Mouse (Mus musculus) left cerebral cortex, postnatal 14 days (tissue): Measurements from ENCODE around the gene Kat5. TPM values are rescaled to one million over a fixed set of nuclear protein-coding genes. Genes with fewer than 3 reads are reported as not detected.

Experiments
- DNase-seq, 2 experiments: peaks; one replicate each; pipeline ENCODE4 v3.0.0; 2021 to 2022; ENCODE audit warnings: low spot score in 2 of 2, mixed read lengths in 1 of 2
- intact Hi-C: fragments of 180-260 bp; cut with DNase I; formaldehyde crosslinking; loops from one replicate; pipeline ENCODE4 v1.15.1; 2025
- total RNA-seq, 2 experiments: library from RNA; stranded (reverse); gene quantifications; 2 replicates each; pipeline ENCODE4 v1.2.3; 2021

The Kat5 gene
- total RNA-seq, 2 experiments from 2014 or later: 76.1 to 81.7 TPM

DNA sequence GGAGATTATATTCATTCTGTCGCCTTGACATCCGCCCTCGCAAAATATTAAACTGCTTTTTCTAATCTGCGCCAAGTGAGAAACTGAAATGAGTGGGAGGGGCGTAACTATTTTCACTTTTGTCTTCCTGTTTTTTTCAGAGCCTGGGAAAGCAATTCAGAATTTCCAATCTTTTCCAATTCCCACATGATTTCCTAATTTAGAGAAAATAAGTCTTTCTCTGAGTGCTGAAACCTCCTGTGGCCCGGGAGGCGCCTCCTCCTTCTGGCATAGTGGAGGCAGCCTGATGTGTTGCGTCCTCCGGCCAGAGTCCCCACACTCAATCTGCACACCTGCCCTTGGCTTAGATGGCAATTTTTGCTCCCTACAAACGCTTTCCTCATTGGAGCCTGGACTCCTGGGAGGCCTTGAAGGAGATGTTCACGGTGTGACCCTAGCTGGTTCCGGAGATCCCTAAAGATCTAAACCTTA is 26.6 kb upstream of the Kat5 start:
- intact Hi-C loops: no loop called here
- peak; percentile 22 to 38 for DNase-seq

DNA sequence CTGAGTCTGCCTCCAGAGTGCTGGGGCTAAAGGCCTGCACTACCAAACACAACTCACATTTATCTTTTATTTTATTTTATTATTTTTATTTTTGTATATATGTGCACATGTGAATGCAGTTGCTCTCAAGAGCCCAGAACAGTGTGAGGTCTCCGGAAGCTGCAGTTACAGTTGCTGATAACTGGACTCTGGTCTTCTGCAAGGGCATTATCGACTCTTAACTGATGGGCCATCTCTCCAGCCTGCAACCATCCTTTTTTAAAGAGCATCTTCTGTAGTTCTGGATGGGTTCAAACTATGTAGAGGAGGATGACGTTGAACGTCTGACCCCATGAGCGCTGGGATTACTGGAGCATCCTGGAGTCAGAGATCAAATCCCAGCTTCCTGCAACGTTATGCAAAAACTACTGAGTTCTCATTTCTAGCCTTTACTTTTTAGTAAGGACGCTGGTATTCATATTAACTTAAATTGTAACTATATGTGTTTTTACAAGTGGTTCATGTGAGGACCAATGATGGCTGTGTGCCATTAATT is 26.1 kb upstream of the Kat5 start:
- no peak for DNase-seq
- intact Hi-C loops: no loop called here

DNA sequence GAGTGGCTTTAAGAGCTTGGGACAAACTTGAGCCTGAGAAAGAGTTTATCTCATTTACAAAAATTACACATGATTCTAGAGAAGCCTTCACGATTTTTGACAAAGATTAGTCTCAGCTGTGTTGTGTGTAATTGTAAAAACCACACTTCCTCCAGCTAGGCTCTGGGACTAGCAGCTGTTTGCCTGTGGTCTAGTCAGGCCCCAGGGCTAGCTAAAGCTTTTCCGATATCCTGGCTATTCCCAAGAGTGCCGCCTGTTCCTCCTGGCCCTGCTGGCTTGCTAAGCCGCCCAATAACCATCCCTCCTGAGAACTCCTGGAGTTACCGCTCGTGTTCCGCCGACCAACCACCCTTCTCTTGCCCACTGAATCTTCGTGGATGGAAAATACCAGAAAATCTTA is 22.1 kb upstream of the Kat5 start:
- DNase-seq: no peak
- intact Hi-C loops: no loop called here

DNA sequence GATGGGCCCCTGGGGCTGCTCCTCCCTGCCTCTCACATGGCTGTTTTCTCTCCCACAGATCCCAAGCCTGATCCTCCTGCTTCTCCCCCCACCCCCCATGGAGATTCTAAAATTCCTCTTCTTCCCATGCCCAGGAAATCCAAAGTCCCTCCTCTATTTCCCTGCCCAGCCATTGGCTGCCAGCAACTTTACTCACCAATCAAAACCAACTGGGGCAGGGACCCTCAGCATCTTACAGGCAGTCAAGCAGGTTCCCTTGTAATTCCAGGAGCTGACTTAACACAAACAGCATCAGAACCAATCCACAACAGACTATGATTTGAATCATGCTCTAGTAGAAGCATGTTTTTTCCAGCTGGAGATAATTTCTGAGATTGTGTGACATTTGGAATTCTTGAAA is 19.9 kb upstream of the Kat5 start:
- no peak for DNase-seq
- intact Hi-C loops: no loop called here

DNA sequence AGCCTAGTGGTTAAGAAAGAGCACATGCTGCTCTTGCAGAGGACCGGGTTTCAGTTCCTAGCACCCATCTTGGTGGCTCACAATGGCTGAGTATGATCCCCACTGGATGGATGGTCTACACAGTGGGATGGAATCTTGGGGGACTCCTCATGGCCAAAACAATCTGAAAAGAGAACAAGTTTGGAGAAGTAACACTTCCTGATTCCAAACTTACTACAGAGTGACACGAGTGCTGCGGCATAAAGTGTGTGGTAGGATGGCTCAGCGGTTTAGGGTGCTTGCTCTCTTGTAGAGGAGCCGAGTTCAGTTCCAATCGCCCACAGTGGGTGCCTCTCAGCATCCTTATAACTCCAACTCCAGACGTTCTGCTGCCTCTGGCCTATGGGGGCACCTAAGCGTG is 15.3 kb upstream of the Kat5 start:
- intact Hi-C loops: no loop called here
- no peak for DNase-seq

DNA sequence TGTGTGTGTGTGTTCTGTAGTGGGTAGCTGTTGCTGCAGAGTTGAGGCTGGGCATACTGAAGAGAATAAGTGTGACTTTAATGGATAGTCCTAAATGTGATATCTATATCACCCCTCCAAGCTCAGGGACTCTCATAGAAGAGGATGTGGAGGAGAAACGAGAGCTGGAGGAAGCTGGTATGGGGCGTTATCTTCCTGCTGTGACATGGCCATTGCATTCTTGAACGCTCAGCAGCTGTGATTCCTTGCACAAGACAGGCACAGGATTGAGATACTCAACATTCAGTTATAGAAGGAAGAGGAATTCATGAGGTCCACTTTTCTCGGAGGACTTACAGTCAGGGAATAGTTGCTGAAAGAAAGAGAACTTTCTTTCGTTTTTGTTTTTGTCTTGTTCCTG is 11.8 kb upstream of the Kat5 start:
- intact Hi-C loops: no loop called here
- no peak for DNase-seq

DNA sequence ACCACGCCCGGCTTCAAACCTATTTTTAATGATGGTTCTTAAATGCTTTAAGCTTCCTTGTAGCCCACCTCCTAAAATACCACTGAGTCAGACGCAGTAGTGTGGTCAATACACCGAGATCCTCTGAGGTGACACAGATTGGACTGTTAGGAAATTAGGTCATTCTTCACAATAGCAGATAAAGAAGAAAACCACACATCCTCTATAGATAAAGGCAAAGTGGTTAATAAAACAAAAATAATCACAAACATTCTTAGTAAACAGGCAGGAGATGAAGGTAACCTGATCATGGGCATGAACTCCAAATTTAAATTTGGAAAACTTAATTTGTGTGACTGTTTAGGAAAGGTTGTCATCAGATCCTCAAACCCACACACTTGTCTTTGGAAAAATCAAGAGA is 10.0 kb upstream of the Kat5 start:
- intact Hi-C loops: no loop called here
- no peak for DNase-seq

DNA sequence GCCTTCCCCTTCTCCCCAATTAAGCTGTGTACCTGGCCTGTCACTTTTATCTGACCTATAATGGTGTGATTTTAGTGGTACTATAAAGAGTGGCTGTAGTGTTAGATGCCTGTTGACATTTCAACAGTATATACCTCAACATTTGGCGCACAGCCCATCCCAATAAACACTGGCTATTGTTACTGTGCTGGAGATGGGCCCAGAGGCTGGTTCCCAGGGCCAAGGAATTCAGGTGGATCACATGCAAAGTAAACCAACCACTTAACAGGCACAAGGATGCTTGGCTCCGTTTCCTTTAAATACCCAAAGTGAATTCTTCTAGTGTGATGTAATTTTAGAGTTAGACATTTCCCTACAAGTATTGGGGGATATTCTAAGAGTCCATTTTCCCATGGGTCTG is 4.9 kb upstream of the Kat5 start:
- intact Hi-C loops: no loop called here

DNA sequence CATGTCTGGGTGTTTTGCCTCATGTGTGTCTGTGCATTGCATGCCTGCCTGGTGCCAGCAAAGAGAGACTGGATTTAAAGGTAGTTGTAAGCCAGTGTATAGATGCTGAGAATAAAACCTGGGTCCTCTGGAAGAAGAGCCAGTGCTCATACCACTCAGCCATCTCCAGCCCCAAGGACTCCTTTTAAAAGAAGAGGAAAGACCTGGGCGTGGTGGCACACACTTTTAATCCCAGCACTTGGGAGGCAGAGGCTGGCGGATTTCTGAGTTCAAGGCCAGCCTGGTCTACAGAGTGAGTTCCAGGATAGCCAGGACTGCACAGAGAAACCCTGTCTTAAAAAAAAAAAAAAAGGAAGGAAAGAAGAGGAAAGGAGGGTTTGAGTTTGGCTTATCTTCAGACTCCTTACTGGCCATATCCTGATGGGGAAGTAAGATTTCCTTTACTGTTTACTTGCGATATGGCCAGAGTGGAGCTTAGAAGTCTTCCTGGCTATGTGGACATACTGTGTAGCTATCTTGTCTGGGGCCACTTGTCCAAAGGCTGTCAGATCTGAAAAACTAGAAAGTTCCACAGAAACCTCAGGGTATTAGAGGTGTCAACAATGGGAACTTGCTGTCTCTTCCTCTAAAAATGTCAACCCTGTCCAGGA is 2.9 kb upstream of the Kat5 start:
- DNase-seq: no peak
- intact Hi-C loops: no loop called here

More for the DNA sequence above, 4.9 kb upstream of the Kat5 start:
- no peak for DNase-seq

DNA sequence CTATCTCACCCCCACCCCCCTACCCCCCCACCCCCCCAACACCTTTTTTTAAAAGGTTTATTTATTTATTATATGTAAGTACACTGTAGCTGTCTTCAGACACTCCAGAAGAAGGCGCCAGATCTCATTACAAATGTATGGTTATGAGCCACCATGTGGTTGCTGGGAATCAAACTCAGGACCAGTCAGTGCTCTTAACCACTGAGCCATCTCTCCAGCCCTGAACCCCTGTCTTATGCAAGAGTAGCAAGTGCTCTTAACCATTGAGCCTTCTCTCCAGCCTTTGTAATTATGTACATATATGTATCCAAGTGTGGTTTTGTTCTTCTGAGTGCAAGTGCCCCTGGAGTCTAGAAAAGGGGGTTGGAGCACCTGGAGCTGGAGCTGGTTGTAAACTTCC is 1.9 kb upstream of the Kat5 start:
- DNase-seq: no peak
- intact Hi-C loops: no loop called here

DNA sequence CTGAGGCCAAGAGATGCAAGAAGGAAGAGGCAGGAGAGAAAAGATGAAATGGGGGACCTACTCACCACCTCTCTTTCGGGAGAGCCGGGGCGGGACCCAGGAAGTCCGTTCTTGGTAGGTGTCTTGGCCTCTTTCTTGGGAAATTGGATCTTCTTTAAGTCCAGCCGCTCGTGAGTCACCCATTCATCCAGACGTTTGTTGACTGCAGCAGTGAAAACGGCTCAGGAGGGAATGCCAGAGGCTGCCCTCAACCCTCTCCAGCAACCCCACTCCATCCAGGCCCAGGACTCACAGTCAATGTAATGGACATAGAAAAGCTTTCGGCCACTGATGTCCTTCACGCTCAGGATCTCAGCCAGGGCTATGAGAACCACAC is 878 bp downstream of the Kat5 start:
- intact Hi-C loops: no loop called here
- DNase-seq: no peak

DNA sequence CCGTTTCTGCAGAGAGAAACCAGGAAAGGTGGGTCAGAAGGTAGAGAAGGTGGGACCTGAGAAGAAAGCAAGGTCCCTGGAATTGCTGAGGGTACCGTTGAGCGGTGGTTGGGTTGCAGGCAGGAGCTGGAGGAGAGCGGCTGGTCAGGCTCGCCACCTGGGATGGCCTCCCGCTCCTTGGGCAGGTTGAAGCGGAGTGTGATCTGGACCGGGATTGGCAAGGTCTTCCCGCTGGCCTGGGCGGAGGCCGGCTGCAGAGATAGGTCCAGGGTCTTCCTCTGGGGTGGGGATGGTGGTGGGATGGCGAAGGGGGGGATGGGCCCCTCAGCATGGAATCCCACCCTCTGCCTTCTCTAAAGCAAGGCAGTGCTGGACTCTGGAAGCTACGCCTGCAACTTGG is 1.3 kb downstream of the Kat5 start:
- intact Hi-C loops: no loop called here
- DNase-seq: no peak

DNA sequence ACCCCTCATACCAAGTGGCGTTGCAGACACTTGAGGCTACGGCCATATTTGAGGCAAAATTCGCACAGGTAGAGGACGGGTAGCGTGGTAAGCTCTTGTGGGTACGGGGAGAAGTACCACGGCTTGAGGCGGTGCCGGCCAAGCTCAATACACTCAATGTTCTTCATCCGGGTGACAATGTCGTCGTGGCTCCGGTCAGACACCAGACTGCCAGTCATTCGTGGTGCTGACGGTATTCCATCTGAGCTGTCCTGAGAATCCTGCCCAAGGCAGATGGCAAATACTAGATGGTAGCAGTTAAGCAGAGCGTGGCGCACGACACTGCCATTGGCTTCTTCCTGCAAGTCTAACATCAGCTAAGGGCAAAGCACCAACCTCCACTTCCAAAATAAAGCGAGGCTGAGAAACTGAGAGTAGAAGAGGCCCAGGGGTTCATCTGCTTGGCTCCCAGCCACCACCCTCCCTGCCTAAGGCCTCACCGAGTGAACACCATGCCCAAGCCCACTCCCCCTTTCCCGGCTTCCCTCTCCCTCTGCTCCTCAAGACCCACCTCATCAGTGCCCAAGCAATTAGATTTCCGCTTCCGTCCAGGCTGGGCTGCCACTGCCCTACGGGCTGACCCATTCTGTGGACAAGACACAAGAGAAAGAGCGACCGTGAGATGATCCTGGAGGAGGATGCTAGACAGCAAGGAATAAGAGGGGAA is 2.2 kb downstream of the Kat5 start:
- DNase-seq: no peak
- intact Hi-C loops: no loop called here

DNA sequence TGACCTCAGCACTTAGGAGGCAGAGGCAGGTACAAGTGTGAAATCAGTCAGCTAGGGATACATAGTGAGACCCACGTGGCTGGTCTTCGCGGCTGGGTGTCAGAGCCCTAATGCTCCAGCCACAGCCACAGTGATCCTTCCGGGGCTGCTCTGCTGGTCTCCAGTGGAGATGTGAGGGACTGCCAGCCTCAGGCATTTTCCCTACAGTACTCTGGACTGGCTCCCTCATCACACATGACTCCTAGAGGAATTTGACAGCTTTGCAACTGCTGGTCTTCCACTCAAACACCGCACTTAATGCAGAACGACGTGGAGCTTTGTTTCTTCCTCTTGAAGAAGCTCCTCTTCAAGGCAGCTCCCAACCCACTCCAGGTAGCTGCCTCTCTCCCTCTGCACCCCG is 3.8 kb downstream of the Kat5 start:
- intact Hi-C loops: no loop called here
- peak in 1 of 2 experiments; percentile 70 for DNase-seq

DNA sequence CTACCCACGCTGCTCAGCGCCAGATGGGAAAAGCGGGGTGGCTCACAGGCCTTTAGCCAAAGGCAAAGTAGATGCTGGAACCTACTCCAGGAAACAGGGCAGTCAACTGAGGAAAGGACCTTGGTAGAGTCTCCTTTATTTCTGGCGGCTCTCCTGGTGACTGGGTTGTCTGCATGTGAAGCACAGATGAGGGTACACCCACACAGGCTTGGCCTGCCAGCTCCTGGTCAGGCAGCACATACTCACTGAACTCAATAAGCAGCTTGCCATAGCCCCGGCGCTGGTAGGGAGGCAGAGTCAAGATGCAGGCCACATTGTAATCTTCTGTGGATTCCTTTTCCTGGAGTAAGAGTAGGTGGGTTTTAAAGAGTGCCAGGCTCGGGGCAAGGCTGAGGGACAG is 4.9 kb downstream of the Kat5 start:
- intact Hi-C loops: no loop called here
- no peak for DNase-seq

DNA sequence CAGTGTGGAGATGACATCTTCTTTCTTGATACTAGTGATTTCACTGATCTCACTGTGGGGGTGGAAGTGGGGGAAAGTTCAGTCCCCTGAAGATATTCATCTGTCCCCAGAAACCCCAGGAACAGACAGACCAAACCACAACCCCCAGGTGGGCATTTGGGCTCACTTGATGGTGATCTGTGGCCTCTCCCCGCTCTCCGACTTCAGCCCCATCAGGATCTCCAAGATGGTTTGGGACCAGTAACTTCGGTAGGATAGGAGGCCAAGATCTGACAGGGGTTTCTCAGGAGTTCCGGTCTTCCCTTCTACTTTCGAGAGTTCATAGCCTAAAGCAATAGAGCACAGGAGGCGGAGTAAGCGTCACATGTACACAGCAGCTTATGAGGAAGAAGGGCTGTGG is 6.4 kb downstream of the Kat5 start:
- intact Hi-C loops: no loop called here
- no peak for DNase-seq

DNA sequence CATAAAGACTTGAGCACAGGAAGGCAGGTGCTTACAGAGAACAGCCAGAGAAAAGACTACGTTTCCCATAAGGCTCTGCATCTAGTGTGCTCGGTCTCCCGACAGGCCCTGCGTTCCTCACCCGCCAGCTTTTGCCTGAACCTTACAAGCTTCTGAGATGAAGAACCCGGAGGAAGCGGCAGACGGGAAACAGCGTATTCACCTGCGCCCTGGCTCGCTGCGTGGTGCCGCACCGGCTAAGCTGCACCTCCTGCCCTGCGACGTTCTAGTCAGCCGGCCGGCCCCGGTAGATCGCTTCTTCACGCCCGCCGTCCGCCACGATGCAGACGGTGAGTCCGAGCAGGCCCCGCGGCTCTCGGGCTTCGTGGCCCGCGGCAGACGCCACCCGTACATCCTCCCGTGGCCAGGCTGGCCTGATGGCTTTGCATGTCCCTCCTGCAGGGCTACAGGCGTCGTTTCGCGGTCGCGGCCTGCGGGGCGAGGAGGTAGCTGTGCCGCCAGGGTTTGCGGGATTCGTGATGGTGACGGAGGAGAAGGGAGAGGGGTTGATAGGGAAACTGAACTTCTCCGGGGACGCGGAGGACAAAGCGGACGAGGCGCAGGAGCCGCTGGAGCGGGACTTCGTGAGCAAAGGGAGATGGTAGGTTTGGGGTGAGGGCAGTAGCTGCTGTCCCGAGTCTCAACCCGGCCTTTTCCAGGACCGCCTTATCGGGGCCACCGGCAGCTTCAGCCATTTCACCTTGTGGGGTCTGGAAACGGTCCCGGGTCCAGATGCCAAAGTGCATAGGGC is 8.1 kb downstream of the Kat5 start, which contains the start of gene Rnaseh2c:
Gene Rnaseh2c (plus strand): TSS at position 122 of the 790 bp plus-strand sequence.
- intact Hi-C loops: no loop called here
- DNase-seq: peak; percentile 83 to 84

DNA sequence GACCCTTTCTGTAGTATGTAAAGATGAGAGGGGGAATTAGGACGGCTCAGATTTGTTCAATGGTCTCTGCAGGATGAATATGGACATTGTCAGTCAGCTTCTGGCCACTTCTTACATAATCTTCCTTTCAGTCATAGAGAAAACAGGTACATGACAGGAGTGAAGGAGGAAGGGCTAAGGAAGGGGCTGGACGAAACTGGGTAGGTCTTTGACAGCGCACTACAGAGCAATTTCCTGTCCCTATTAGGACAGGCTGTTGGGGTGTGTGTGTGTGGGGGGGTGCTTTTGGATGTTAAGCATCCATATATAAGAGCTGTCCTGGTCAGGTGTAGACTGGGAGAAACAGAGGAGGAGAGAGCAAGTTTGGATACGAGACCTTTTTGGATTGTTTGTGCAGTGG is 10.8 kb downstream of the Kat5 start:
- no peak for DNase-seq
- intact Hi-C loops: no loop called here

DNA sequence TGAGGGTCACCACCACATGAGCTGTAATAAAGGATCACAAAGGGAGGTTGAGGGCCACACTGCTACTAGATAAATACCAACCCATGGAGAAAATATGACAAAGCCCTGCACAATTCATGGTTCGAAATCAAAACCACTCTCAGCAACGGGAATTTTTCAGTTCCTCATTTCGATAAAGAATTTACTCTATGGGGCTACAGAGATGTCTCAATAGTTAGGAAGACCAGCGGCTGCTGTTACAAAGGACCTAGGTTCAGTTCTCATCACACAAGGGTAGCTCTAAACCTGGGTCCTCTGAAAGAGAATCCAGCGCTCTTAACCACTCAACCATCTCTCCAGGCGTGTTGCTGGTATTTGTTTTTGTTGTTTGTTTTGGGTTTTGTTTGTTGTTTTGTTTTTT is 18.1 kb downstream of the Kat5 start:
- no peak for DNase-seq
- intact Hi-C loops: no loop called here

DNA sequence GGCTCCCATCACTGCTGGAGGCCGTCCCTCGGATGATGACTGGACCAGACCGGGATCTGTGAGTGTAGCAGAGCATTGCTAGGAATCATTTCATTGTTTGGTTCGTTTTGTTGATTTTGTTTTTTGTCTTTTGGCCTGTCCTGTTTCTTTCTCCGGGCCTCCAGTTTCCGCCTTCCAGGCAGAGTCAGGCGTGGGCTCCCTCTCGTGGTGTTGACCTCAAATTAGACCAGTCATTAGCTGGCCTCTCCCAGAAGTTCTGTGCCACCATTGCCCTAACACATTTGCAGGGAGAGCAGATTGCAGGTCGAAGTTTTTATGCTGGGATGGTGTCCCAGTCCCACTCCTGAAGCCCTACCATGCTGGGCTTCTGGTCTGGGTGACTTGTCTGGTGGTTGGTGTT is 20.9 kb downstream of the Kat5 start:
- no peak for DNase-seq
- intact Hi-C loops: no loop called here
